Mouse (Mus musculus) brain, embryonic 18.5 days (tissue): ENCODE measurements around the gene Serpina10.
"Not testable (repeated sequence)": the region's sequence is repeated elsewhere in the genome, so short reads cannot be mapped to it uniquely, and the experiment has no call there.

Experiments
- DNase-seq: peaks from one replicate; pipeline ENCODE4 v3.0.0-alpha.2; 2012; ENCODE audit warnings: low read depth, low spot score

The Serpina10 gene

GRCm38 (mm10) chr12:103615141-103615540 is 16.1 kb downstream of the Serpina10 start:
- DNase-seq, result no peak

GRCm38 (mm10) chr12:103601839-103602238 is 29.4 kb downstream of the Serpina10 start:
- no peak for DNase-seq

- no peak for DNase-seq
Measured at GRCm38 (mm10) chr12:103600364-103600763, 30.9 kb downstream of the Serpina10 start.

GRCm38 (mm10) chr12:103598411-103598810 is 32.8 kb downstream of the Serpina10 start:
- DNase-seq, result no peak

GRCm38 (mm10) chr12:103583771-103584170 is 47.5 kb downstream of the Serpina10 start:
- no peak for DNase-seq

- not testable (repeated sequence) for DNase-seq
Measured at GRCm38 (mm10) chr12:103578148-103578547, 53.1 kb downstream of the Serpina10 start.

GRCm38 (mm10) chr12:103569690-103570089 is 61.6 kb downstream of the Serpina10 start:
- DNase-seq, result no peak

- no peak for DNase-seq
Measured at GRCm38 (mm10) chr12:103567129-103567528, 64.1 kb downstream of the Serpina10 start.

GRCm38 (mm10) chr12:103565151-103565550 is 66.1 kb downstream of the Serpina10 start:
- DNase-seq, result no peak
